Mouse (Mus musculus): ENCODE data around the gene Psma6.

Psma6 gene

DNA sequence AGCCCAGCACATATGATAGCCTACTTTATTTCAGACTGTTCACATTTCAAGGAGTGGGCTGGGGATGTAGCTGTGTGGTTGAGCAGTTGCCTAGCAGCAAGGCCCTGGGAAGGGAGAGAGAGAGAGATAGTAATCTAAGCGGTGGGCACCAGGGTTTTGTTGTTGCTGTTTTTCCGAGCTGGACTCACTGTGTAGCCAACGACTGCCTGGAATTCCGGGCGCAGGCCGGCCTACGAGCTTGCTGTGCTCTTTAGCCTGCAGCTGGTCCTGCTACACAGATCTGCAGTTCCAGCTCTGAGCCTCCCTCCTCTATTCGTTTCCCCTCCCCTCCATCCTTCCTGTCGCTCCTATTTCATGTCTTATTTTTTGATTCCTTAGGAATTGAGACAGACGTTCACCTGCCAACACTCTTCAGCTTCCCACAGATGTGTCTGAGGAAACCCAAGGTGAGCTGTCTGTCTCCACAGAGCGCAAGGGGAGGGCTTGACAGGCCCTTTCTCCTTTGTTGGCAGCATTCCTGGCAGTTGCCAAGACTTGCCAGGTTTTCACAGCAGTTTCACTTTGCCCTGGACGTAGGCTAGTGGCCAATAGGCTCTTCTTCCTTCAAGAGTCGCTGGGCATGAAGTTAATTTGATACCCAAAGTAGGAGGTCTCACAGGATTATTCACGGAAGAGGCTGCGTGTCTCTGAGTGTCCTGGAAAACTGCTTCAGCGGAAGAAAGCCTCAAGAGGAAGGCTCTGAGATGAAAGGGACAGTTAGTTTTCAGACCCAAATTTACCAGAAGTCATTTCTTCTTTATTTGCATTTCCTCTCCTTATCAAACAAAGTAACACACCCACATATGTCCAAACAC lies 80.2 kb downstream of the Psma6 start:
- in situ Hi-C loops (cut with MboI, MseI) = no loop called here

DNA sequence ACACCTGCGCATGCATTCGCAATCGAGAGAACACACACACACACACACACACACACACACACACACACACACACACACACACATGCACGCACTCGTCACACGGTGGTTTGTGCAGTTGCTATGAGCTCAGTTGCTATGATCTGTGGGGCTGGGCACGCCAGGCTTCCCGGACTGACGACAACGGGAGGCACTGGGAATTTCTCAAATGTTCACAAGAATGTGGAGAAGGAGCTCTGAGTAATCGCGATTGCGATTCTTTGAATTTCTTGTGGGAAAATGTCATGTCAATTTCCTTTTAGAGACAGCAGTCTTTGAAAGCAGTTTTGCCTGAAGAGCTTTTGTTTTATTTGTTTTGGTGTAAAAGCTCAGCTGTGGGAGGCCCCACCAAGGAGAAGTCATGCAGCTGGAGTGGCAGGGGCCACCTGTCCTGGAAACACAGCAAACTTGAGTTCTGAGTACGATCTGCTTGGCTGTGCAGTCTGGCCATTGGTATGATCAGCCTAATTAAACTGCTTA lies 80.9 kb downstream of the Psma6 start:
- in situ Hi-C loops (cut with MboI, MseI) = no loop called here

DNA sequence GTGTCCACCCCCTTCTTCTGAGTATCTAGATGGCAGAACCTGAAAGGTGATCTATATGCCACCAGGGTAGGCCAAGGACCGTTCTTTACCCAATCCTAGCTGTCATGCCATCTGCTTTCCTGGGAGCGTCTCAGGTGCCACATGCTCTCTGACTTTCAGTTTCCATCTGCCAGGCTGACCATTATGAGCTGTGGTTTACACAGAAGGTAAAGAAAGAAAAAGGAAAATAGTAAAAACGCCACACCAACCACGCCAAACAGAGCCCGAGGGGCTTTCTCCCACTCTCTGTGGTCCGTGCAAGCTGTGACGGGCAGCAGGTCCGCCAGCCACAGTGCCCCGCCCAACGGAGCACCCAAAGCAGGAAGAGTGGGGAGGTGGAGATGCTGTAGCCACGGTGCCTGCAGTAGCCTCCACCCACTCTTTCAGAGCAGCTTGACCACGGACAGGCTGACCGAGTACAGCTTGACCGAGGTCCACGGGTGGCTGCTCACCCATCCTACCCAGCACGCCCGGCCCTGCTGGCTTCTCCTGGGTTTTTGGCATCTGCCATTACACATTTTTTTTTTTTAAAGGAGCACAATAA lies 81.5 kb downstream of the Psma6 start:
- in situ Hi-C loops (cut with MboI, MseI) = no loop called here

DNA sequence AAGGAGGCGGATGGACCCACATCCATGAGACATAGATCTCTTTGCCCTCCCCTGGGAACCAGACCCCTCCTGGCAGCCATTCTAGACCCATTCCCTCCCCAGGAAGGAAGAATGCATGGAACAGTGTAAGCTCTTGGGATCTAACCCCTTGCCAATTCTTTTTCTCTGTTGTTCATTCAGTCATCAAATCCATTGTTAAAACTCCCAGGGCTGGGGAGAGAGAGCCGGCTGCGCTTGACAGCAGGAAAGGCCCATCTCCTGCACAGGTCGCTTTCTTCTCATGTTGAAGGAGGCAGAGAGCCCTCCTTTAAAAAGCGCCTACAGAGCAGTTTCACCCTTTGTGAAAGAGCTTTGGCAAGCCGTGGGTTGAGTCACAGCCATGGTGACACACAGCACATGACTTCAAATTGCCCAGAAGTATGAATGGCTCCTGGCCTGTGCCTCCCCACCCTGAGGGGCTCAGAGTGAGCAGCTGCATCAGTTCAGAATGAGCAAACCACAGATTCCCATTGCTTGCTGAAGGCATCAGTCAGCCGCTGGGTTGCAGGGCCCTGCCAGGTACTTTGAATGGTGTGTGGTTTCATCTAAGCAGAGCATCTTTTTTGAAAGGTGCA lies 82.2 kb downstream of the Psma6 start:
- in situ Hi-C loops (cut with MboI, MseI) = no loop called here

DNA sequence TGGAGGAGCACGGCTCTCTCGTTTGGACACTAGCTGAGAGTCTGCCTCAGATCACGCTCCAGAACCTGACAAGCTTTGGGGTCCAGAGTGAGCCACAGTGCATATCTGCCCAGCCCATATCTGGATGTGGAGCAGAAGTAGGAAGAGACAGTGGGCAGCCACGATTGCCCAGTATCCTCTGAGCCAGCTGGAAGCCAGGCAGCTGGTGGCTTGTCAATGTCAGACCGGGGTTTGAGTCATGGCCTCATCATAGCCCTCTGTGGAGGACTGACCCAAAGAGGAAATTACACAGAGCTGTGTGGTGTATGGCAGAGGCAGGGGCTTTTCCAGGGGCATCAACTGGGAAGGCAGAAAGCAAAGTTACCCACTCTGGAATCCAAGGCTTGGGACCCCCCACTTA lies 82.8 kb downstream of the Psma6 start:
- in situ Hi-C loops (cut with MboI, MseI) = no loop called here

DNA sequence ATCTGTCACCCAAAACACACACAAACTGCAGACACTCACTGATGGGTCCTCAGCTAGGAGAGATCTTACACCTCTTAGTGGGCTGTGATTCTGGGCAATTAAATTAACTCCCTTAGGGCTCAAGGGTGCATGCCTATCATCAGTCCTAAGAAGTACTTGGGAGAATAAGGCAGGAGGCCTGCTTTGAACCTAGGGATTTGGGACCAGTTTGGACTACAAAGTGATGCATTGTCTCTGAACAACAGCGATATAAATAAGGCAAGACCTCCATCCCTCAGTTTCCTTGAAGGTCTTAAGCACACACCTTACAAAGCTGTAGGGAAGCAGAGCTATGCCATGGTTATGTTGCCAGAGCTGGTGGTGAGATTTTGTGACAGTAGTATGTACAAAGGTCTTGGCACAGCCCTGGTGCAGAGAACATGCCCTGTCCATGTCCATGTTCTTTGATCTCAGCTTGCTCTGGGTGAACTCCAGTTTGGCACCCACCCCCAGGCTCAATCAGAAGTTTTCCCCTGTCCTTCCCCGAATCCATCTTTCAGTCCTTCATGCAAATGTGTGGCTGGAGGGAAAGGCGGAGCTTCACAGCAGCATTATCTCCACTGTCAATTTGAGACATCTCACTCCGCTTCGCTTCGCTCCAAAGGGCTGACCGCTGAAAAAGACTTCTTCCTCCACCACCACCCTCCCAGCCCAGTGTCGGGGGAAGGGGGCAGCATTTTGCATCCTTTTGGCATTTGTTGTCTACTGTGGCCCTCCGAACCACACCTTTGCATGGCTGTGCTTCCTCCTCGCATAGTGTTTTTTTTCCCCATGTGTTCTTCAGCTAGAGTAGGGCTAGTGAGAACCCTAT lies 83.5 kb downstream of the Psma6 start:
- in situ Hi-C loops (cut with MboI, MseI) = no loop called here
